Mouse (Mus musculus) T-helper 1 cell (primary cell): ENCODE data around the gene Clec5a.
"Not testable (repeated sequence)": the region's sequence is repeated elsewhere in the genome, so short reads cannot be mapped to it uniquely, and the experiment has no call there.

ENCODE experiments used
- in situ Hi-C: fragments of 300-600 bp; cut with MboI, MseI; formaldehyde crosslinking; loops from one replicate; pipeline ENCODE4 v1.15.1; 2025; ENCODE audit warnings: high pct_unique_total_duplicates

Clec5a gene

DNA sequence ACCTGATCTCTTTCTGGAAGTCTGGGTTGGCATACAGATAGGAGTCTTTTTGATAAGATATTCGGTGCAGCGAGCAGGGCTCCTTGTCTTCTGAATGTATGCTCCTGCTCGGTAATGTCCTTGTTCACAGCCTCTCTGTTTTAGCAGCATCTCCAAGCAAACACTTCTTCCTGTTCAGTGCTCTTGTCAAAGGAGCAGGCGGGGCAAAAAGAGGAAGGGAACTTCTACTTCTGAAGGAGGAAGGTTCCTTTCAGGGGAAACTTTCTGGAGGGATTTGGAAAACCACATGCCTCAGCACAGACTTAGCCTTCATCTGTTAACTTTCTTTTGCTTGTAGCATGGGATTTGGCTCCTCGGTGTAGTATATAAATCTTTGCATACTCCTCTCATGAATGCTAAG, at the start of gene Clec5a:
Gene Clec5a (minus strand): TSS at position 177 of the 400 bp plus-strand sequence.
- in situ Hi-C loops: no loop called here

DNA sequence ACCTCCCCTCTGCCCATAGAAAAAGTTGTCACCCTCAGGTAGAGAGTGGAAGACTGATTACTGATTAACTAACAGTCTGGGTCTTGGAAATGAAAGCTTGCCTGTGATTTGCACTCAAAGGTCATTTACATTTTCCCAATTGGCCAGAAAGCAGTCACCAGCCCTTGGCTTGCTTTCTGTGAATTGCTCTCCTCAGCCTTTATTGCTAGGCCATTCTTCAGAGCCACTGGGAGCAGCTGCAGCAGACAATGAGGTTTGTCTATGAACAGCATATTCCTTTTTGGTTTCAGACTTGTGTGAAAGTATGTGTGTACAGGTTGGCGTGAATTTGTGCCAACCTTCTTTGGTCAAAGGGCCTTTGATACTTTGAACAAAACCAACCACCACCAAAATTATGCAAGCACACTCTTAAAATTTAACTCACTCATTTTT, 49.0 kb upstream of the Clec5a start:
- in situ Hi-C loops: no loop called here

DNA sequence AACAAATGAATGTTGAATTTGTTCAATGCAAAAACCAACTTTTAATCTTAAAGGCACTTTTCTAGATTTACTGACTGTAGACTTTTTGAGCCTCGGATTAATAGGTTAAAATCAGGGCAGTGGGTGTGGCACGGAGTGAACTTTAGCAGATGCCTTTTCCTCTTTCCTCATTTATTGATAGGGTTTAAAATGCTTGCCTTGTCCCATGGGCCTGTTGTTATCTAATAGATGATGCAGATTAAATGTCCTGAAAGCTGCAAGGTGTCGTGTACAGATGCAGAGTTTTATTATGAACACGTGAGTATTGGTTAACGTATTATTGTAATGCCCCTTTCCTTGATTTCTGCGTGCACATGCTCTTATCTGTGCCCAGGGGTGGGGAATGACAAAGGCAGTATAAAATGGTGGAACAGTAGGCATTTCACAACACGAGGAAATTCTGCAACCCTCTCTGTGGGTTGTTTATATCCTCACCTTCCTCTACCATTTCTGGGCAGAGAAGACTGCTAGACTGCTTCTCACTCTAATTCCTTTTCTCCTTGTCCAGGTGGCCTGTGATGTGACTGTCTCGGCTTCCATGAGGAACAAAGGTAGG, 42.9 kb upstream of the Clec5a start, which contains the start of gene Mgam:
Gene Mgam (plus strand): TSS at position 426 of the 595 bp plus-strand sequence.
- in situ Hi-C loops: no loop called here

DNA sequence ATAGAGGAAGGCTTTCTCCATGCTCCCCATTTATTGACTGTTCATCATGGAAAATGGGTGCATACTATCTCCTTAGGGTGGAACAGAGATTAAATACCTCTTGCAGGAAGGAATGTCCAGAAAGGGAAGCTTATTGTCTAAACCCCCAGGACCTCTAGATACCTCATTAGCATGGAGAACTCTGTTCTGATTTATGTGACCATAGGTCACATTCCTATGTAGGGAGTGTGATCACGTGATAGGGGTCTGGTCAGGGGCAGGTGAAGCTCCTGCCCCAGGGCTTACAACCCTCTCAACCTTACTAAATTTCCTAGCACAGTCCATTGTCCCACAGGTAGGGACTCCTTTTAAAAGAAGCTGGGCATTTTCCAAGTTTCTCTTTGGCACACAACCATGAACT, 40.5 kb upstream of the Clec5a start:
- in situ Hi-C loops: no loop called here

DNA sequence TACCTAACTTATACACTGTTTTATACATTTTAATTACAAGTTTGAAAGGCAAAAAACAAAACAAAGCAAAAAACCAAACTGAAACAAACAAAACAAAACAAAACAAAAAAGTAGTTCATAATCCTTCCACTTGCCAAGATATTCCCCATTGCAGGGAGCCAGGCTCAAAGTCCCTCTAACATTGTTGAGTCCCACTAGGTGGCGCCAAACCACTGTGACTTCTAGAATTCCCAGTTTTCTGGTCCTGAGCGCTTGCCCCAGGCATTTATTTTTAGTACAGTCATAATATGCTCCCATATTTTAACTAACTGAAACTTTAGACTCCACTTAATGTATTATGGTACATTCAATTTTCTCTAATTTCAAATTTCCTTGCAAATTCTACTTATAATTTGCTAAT, 32.3 kb upstream of the Clec5a start:
- in situ Hi-C loops: no loop called here

DNA sequence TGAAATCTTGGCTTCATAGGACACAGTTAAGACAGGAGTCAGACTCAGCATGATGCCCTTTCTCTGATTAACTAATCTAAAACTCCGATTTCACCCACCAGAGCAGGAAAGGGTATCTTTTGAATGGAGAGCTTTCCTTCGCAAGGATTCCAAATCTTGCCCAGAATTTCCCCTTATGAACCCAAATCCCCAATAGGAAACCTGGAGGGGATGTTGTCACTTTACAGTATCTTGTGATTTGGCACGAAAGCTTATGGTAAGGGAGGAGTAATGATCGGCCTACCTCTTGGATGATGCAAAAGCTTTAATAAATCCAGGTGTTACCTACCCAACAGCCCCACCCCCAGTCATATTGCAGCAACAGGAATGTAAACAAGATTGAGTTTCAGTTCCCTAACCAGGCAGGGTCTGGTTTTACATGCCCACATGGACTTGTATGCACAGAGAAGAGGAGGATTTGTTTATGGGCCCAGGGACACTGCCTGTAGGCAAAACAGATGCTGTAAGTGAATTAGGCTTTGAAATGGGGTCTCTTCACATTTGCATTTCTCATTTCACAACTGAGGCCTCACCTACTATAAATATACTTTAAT, 27.7 kb upstream of the Clec5a start, which contains the start of gene Tas2r138:
Gene Tas2r138 (minus strand): TSS at position 51 of the 593 bp plus-strand sequence.
- in situ Hi-C loops: no loop called here

DNA sequence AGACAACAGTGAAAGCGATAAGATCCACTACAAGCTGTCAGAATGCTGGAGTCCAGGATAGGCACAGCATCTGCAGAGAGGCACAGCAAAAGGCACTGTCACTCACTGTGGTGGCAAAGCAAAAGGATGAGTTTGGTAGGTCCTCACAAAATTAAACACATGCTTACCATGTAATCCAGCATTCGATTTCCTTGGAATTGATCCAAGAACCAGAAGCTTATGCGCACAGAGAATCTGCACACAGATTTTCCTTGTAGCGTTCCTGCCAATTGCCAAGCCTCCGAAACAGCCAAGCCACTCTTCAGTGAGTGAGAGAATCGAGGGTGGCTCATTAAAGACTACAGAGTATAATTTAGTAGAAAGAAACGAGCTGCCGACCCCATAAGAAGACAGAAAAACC, 24.6 kb upstream of the Clec5a start:
- in situ Hi-C loops: no loop called here

DNA sequence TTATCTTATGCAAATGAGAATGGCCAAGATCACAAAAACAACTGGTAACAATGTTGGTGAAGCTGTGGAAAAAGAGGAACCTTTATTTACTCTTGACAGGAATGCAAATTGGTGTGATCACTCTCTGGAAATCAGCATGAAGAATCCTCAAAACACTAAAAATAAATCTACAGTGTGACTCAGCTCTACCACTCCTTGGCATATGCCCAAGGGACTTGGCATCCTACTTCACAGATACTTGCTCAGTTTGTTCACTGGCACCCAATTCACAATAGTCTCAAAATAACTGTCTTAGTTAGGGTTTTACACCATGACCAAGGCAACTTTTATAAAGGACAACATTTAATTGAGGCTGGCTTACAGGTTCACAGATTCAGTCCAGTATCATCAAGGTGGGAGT, 21.8 kb upstream of the Clec5a start:
- in situ Hi-C loops: no loop called here

DNA sequence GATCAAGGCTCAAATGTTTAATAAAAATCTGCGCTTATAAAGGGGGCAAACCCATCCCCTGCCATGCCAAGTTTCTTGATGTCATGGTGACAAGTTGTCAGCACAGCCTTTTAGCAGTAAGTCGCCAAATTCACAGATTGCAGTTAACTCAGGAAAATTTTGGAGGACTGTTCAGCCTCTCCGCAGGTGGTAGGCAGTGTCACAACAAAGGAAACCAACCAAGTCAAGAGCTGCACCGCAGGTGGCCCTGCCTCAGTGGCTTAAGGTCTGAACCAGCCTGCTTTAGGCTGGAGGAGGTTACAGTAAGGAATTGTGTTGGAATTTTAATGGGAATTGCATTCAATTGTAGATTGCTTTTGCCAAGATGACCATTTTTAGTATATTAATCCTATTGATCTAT, 12.9 kb upstream of the Clec5a start:
- in situ Hi-C loops: not testable (repeated sequence)

DNA sequence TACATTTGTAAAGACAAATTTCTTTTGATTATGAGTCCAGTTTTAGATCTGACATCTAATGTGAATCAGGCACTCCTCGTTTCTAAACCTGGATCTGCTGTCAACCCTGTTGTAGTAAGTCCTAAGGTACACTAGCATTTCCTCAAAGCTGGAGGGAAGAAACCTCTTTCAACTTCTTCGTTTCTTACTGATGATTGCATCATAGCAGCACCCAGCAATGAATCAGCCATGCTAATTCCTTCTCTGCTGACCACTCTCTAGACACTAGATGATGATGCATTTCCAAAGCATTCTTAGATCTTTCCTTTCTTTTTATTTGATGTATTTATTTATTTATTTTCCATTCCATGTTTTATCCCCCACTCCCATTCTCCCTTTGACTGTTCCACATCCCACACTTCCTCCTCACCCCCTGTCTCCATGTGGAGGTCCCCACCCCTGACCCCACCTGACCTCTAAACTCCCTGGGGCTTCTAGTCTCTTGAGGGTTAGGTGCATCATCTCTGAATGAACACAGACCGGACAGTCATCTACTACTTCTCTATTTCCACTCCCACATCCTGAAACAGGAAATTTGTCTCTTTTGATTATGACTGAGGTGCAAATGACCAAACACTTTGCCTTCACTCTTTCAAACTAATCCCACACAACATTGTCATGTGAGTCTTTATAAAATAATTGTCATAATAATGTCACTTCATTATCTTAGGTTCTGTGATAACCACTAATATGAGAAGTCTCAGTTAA, 9.4 kb upstream of the Clec5a start:
- in situ Hi-C loops: no loop called here

DNA sequence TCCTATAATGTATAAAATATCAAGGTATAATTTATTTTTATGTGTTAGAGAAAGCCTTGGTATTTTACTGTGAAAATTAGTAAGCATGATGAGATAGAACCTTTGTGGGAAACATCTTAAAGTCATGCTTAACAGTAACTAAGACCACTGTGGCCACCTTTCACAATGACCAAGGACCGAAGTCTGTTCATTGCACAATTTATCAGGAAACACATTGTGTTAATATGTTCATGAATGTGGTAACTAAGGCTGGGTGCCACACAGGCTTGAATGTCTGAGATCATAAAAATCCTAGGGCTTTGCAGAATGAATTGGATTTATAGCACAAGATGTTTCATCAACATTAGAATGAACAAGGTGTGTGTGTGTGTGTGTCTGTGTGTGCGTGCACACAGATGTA, 2.7 kb upstream of the Clec5a start:
- in situ Hi-C loops: no loop called here

DNA sequence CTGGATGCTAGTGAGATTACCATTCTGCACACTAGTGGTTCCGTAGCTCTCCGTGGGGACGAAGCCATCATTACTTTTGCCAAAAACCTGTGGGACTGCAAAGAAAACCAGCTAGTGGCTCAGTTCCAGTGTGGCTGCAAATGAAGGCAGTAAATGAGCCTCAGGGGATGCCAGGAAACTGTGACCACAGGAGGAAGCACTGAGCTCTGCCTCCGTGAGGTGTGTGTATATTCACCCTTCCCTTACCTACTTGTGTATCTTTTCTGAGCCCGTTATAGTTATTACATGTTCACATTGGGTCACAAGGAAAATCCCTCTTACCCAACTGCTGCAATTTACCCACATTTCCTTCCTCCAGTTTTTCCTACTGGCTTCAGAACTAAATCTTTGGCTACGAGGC, 1.3 kb downstream of the Clec5a start:
- in situ Hi-C loops: no loop called here

DNA sequence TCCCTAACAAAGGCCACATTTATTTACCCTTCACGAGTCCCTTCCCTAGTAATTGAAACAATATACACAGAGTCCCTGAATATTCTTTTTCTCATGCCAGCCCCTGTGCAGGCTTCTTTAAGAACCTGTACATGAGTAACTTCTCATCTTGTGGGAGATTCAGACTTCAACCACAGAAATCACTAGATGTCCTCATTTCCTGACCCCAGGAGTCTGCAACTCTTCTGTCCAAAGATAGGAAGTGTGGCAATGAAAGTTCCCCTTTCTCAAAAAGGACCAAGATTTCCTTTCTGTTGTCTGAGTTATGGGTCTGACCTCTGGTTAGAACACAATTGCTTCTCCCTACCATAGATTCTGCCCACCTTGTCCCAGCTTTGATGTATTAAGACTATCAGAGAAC, 9.3 kb downstream of the Clec5a start:
- in situ Hi-C loops: no loop called here

DNA sequence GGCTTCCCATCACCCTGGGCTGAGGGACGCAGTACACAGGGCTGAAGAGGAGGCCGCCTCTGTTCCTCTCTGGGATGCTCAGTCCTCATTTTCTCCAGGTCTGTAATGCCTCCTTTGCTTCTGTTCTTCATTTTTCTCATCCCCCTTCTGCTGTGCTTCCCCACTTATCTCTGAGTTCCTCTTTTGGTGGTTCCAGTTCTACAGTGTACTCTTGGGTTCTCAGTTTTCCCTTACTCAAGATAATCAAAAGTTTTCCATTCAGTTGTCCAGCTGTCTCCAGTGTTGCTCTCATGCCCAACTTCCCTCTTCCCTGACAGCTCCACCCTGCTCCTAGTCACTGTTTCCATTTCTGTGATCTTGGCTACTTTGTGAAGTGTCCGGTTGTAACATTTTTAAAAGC, 12.0 kb downstream of the Clec5a start:
- in situ Hi-C loops: no loop called here

DNA sequence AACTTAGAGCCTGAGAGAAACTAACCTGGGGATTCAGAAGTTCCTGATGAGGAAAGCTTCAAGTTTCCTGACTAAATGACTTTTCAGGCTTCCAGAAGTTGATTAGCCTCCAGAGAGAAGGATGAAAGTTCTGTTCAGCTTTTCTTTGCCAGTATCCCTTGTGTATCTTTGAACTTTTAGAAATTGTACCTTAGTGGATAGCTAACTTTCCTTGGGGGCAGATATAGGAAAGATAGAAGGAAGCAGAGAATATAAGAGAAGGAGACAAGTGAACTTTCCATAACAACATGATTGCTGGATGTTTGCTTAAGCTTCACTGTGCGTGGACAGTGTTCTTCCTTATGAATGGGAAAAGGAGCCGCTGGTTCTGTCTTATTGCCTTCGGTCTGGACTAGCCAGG, 16.4 kb downstream of the Clec5a start, which contains the start of gene Olfr460:
Gene Olfr460 (plus strand): TSS at position 301 of the 400 bp plus-strand sequence.
- in situ Hi-C loops: no loop called here

DNA sequence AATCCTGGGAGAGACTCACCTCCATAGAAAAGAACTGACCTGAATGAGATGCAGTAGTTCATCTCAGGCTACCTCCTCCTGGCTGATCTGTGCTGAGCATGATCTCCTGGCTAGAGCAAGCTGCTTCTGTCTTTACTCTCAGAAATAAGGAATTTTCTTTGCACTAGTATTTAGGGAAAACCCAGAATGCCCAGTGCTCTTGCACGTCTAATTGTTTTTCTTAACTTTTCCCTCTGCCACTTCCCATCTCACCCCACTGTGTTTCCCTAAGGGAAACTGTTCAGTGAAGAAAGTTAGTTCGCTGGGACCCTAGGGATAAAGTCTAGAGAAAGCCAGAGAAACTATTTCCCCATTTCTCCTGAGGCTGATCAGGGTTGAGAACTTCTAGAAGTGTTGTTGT, 30.7 kb downstream of the Clec5a start, which contains the start of gene Olfr461:
Gene Olfr461 (minus strand): TSS at position 101 of the 400 bp plus-strand sequence.
- in situ Hi-C loops: no loop called here

DNA sequence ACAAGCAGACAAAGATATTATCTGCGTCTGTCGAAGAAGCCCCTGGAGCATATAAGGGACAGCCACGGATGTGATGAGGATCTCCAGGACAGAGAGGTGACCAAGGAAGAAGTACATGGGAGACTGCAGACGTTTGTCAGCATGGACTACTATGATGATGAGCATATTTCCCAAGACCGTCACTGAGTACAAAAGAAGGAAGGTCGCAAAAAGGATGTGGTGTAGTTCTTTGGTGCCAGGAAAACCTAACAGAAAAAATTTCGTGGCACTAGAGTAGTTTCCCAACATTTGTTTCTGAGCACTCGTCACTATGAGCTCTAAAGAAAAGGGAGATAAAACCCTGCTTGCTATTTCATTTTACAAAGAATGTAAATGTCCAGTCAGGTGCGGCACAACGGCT, 40.9 kb downstream of the Clec5a start:
- in situ Hi-C loops: no loop called here
